Mouse (Mus musculus): ENCODE data around the gene Zfp689.
"Not testable (repeated sequence)": the region's sequence is repeated elsewhere in the genome, so short reads cannot be mapped to it uniquely, and the experiment has no call there.

Gene Zfp689

DNA sequence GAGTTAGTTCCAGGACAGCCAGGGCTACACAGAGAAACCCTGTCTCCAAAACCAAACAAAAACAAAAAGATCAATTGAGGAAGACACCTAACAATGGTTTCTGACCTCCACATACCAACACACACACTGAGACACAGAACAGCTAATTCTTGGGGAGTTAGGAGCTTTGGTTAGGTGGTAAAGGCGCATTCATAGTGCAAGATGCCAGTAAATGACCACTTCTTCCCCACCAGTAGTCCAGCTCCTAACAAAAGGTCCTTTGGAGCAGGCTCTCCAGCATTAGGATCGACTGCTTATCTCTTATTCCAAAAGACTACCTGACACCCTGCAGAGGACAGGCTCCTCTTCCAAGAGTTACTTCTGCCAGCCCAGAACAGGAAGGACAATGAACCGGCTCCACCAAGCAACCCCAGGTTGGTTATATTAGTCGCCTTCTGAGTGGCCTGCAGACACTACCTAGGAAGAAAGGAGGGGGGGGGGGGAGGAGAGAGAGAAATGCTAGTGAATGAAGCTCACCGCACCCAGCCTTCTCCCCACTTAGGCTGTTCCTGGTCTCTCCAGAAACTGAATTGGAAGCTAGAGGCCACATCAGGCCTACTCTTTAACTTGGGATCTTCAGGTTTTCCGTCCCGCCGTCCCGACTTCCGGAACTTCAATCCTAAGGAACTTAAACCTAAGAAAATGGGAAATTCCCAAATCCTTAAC is 21.2 kb upstream of the Zfp689 start:
- DNase-seq = peak; percentile 57 to 60

DNA sequence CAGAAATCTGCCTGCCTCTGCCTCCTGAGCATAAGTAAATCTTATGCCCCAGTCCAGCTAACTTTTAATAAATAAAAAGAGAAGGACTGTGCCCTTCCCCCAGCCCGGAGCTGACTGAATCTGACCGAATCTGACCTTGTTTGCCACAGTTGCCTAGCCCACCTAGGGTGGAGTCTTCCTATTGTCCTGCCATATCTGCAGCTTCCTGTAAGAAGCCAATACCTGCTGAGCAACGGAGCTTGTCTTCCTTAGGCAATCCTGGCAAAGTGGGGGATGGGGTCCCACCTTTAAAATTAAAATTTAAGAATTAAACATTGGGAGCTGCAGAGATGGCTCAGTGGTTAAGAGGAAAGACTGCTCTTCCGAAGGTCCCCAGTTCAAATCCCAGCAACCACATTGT is 17.6 kb upstream of the Zfp689 start:
- DNase-seq = no peak

DNA sequence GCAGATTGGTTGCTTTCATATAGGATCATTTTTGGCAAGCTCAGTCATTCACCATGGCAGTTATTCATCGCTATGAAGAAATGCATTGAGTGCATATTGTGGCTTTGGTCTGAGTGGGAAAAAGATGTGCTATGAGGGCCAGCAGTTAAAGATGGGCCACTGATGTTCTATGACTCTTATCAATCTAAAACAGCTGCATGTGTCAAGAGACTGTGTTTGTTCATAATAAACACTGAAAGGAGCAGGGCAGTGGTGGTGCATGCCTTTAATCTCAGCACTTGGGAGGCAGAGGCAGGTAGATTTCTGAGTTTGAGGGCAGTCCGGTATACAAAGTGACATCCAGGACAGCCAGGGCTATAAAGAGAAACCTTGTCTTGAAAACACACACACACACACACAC is 16.7 kb upstream of the Zfp689 start:
- DNase-seq = not testable (repeated sequence)

DNA sequence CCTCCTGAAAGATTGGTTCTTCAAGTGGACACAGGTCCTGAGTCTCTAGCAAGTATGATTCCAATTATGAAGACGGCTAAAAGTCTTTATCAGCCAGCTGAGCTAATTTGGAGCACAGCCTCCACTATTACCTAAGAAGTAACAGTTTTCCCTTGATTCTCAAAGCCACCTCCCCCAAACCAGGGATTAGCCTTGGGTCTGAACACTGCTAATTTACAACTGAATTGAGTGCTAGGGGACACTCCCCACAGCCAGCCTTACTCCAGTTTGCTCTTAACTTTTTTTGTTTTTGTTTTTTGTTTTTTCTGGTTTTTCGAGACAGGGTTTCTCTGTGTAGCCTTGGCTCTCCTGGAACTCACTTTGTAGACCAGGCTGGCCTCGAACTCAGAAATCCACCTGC is 16.2 kb upstream of the Zfp689 start:
- no peak for DNase-seq

DNA sequence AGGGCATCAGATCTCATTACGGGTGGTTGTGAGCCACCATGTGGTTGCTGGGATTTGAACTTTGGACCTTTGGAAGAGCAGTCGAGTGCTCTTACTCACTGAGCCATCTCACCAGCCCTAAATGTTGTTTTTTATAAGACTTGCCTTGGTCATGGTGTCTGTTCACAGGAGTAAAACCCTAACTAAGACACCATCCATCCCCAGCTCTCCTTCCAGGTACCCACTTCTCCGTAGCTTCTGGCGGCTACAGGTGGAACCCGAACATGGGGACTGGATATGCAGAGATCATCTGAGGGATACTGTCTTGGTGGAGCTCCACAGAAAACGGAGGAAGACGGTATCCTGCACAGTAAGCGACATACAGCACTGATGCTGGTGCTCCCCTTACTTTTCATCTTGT is 10.4 kb upstream of the Zfp689 start, which contains the start of gene Prr14:
Gene Prr14 (plus strand): TSS at position 301 of the 400 bp plus-strand sequence.
- DNase-seq = not testable (repeated sequence)

DNA sequence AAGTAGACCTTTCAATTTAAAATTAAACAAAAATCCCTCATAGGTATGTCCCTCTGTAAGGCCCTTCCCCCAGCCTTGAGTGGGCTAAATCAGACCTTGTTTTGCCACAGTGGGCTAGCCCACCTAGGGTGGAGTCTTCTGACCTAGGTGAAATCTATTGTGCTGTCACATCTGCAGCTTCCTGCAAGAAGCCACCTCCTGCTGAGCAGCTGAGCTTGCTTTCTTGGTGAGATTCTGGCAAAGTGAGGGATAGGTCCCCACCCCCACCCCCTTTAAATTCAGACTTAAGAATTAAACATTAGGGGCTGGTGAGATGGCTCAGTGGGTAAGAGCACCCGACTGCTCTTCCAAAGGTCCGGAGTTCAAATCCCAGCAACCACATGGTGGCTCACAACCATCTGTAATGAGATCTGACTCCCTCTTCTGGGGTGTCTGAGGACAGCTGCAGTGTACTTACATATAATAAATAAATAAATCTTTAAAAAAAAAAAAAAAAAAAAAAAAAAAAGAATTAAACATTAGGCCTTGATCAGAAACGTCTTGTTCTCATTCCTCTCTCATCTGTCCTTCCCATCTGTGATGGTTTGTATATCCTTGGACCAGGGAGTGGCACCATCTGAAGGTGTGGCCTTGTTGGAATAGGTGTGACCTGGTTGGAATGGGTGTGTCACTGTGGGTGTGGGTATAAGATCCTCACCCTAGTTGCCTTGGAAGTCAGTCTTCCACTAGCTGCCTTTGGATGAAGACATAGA is 9.6 kb upstream of the Zfp689 start:
- not testable (repeated sequence) for DNase-seq

DNA sequence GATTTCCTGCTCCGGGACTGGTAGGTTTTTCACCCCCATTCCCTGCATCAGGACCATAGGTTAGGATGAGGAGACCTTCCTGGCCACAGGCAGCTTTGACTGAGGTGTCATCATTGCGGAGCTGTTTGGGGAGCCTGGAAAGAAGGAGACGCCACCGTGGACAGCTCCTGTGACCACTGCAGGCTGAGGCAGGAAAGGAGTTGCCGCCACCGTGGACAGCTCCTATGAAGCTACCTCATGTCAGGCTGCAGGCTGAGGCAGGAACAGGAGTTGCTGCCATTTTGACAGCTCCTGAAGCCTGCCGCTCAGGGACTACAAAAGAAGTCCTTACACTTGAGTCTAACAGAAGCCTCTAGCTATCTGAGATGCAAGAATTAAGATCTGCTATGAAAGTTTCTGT is 5.9 kb upstream of the Zfp689 start:
- DNase-seq = no peak

DNA sequence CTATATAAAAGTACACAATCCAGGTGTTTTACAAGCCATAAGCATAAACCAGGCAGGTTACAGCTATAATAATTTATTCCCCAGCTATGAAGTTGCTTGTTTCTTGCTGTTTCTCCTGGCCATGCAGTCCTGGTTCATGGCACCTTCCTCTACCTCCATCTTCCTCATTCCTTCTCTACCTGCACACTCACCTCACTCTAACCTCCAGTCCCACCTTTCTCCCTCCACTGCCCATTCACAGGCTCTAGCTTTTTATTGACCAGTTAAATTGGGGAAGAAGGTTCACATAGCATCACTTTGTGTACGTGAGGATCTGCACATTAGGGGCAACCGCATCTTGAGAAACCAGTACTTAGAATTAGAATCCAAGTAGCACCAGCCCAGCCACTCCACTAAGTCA is 4.1 kb upstream of the Zfp689 start:
- no peak for DNase-seq

DNA sequence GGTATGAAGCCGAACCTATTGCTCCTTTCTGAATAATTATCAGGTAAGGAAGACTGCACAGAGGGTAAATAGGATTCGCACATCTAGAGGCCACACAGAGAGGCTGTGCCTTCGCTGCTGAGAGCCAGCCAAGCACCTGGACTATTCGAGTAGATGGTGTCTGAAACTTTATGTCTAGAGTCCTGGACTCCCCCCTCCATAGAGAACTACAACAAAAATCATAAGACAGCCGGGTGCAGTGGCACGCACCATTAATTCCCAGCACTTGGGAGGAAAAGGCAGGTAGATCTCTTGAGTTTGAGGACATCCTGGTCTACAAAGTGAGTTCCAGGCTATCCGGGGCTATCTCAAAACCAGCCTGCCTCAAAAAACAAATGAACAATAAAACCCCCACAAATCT is 1.0 kb upstream of the Zfp689 start:
- no peak for DNase-seq

DNA sequence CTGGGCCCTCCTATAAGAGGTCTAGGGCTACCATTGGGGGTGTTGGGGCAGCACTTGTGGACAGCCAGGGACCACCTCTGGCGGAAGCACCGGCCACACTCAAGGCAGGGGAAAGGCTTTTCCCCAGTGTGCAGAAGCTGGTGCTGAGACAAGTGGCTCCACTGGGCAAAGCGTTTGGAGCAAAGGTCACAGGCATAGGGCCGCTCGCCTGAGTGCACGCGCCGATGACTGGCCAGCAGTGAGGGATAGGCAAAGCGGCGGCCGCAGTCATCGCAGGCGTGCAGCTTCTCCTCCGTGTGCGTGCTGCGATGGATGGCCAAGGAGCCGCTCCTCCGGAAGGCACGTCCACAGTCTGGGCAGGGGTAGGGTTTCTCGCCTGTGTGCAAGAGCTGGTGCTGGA is 5.0 kb downstream of the Zfp689 start:
- DNase-seq = no peak

DNA sequence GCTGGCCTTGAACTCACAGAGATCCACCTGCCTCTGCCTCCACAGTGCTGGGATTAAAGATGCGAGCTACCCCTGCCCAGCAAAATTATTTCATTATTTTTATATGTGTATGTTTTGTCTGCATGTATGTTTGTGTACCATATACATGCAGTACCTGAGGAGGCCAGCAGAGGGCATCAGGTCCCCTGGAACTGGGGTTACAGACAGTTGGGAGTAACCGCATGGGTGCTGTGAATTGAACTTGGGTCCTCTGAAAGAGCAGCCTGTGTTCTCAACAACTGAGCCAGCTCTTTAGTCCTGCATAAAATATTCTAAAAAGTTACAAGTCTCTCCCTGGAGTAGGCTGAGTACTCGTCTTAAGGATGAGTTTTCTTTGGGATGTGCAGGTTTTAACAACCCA is 11.2 kb downstream of the Zfp689 start:
- peak in 1 of 2 experiments; percentile 46 for DNase-seq

DNA sequence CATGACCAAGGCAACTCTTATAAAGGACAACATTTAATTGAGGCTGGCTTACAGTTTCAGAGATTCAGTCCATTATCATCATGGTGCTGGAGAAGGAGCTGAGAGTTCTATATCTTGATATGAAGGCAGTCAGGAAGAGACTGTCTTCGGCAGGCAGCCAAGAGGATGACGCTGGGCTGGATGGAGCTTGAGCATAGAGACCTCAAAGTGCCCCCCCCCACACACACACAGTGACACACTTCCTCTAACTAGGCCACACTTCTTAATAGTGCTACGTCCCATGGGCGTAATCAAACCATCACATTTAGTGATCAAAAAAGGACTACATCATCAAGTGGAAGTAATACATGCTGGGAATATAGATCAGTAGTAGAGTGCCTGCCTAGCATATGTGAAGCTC is 13.8 kb downstream of the Zfp689 start:
- no peak for DNase-seq

DNA sequence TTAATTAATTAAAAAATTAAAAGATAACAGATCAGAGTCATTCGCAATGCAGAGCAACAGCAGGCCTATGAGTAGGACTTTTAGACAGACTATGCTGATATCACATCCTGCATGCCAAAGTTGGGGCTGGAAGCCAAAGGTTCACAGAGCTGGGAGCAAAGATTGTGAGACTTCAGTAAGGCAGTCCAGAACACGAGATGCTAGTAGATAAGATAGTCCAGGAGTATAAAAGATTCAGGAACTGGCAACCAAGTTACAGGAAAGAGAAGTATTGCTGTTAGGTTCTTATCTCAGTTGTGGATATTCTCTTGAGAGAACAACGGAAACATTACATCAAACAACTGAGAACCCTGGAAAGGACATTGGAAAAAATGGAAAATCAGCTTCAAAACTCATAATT is 22.6 kb downstream of the Zfp689 start:
- DNase-seq = no peak

DNA sequence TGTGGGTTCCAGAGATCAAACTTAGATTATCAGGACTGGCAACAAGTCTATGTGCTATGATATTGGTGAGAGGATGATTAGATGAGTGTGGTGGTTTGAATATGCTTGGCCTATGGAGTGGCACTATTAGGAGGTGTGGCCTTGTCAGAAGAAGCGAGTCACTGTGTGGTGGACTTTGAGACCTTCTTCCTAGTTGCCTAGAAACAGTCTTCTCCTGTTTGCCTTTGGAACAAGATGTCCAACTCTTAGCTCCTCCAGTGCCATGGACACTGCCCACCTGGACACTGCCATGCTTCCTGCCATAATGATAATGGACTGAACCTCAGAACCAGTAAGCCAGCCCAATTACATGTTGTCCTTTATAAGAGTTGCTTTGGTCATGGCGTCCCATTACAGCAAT is 23.0 kb downstream of the Zfp689 start:
- no peak for DNase-seq

DNA sequence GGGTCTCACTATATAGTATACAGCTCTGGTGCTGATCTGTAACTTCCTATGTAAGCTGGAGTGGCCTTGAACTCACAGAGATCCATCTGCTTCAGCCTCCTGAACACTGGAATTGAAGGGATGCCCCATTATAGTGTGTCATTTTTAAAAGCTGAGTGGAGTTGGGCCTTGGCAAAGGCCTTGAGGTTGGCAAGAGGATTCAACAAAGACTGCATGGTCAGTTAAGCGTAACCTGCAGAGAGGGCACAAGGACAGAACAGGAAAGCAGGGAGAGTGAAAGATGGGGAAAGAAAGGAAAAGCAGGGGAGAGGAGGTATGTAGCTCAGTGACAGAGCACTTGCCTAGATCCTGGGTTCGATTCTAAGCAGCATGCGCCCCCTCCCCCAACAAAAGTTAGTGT is 23.7 kb downstream of the Zfp689 start:
- no peak for DNase-seq

DNA sequence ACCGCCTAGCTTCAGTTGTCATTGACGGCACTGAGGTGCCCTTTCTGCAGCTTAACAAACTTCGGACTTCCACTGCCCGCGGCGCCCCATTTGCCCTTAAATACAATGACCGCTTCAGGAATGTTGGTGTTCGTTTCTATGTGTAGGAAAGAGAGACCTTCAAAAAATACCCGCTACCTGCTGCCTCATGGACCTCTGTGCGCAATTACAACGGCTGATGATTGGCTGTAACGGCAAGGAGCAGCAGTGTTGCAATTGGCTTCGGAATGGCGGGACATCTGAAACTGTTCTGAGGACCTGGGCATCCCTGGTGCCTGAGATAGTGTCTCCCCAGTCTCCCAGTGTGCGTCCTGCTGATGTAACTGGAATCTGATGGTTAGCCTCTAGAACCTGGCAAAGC is 26.7 kb downstream of the Zfp689 start:
- peak; percentile 49 to 51 for DNase-seq

DNA sequence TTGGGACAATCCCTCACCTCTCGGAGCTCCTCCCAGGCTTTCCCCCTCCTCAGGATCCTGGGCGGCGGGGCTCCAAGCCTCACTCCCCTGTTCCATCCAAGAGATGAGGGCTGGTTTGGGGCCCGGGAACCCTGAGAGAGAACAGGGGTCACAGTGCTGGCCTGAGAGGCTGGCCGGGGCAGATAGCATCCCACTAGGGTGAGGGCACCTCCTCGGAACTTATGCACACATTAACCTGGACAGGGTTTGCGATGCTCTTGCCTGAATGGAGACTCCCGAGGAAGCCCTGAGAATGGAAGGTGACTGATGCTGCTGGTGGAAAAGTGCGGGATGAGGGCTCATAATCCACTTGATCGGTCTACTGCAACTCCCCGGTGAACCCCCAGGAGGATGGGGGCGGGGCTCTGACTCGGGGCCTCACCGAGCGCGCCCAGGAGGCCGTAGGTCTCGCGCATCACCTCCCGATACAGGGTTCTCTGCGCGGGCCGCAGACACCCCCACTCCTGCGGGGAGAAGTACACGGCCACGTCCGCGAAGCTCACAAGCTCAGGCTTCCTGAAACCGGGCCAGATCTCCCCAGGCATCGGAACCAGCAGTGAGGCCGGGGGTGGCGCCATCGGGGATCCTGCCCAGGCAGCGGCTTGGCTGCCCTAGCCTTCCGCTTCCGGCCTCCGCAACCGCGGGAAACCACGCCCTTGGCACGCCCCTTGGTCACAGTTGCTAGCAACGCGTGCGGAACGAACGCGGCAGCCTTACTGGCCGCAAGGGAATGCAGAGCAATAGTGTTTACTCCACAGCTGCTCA is 27.4 kb downstream of the Zfp689 start, which contains the start of gene Zfp688:
Gene Zfp688 (minus strand): TSS at position 681 of the 804 bp plus-strand sequence.
- DNase-seq = peak; percentile 94 to 95

DNA sequence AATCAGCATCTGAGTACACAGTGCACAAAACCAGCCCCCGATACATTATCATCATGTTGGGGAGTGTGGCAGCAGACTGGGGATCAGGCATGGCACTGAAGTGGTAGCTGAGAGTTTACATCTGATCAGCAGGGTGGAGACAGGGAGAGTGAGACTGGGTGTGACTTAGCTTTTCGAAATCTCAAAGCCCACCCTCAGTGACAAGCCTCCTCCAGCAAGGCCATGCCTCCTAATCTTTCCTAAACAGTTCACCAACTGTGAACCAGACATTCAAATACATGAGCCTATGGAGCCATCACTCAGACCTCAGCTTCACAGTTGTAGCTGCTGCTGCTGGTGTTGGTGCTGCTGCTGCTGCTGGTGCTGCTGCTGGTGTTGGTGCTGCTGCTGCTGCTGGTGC is 37.5 kb downstream of the Zfp689 start:
- DNase-seq = no peak

DNA sequence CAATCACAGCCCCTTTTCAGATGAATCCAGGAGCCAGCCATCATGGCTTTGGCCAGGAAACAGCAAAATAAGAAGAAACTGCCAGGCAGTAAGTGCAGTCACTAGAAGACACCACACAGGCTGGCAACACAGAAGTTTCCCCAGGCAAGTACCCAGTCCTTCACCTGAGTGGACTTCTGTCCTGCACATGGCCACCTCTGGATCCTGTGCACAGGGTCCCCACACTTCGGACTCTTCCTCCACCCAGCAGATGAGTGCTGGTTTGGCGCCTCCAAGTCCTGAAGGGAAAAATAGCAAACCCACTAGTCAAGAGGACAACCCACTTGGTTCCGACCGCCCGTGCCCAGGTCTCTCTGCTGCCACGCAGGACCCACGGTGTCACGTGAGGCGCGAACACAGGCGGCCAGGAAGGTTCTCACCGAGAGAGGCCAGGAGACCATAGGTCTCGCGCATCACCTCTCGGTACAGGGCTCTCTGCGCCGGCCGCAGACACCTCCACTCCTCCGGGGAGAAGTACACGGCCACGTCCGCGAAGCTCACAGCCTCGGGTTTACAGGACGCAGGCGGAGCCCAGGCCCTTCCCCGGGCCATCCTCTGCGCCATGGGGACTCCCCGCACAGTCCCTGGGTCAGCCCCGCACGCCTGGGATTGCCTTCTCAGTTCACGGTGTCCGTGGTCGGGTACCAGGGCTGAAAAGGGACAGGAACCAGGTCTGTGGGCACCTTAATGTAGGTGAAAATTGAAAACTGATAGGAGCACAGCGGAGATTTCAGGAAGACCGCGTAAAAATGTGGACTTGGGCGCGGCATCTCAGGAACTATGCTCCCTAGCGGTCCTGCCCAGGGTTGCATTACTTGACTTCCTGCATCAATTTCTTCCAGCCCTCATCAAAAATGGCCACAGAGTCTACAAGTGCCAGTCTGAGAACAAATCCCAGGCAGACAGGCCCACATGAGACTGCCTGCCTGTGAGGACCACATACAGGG is 42.7 kb downstream of the Zfp689 start, which contains the start of gene Zfp764:
Gene Zfp764 (minus strand): TSS at position 821 of the 986 bp plus-strand sequence.
- peak; percentile 93 to 97 for DNase-seq

DNA sequence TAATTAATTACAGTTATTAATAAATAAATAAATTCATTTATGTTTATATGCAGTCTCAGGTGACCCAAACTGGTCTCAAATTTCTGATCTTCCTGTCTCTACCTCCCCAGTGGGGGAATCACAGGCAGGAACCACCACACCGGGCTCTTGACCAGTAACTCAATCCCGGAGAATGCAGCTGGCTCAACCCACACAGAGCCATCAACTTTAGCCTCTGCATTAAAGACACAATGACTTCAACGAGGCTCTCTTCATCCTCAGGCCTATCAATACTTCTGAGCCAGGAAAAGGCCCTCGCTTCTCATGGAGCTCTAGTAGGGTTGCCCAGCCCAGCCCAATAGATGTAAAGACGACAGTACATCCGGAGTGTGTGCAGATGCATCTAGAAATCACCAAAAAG is 44.9 kb downstream of the Zfp689 start:
- DNase-seq = not testable (repeated sequence)

DNA sequence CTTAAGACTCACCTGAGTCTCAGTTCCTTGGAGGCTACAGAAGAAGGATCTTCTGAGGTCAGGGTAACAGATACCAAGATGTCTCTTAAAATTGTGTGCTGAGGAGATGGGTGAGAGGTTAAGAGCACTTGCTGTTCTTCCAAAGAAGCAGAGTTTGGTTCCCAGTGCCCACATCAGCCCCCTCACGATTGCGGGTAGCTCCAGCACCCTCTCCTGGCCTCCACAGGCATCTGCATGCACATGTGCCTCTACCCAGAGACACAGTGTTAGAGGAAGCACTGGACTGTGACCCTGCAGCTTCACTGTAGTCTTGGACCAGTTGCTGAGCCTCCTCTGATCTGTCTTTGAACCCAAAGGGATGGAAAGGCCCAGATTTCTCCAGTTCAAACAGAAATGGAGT is 46.0 kb downstream of the Zfp689 start:
- no peak for DNase-seq

DNA sequence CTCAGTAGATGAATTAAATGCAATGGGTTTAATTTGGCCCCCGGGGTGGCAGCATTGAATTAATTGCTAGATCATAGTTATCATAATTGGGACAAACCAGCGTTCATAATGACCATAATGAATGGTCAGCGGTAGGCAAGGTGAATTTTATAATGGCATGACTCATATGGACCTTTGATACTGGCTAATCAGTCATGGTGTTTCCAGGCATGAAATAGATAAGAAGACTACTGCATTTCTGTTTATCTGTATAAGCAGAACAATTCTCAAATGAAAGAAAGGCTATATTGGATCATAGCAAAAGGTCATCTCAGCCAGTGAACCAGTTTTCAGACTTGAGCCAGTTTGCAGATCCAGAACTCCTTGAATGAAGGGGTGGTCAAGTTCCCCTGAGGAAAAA is 48.6 kb downstream of the Zfp689 start:
- DNase-seq = no peak
